Mouse (Mus musculus) kidney, postnatal 14 days (tissue): ENCODE data around the gene Arhgef17.

Experiments used
- DNase-seq: peaks from one replicate; pipeline ENCODE4 v3.0.0; 2022; ENCODE audit warnings: mixed read lengths

The Arhgef17 gene

DNA sequence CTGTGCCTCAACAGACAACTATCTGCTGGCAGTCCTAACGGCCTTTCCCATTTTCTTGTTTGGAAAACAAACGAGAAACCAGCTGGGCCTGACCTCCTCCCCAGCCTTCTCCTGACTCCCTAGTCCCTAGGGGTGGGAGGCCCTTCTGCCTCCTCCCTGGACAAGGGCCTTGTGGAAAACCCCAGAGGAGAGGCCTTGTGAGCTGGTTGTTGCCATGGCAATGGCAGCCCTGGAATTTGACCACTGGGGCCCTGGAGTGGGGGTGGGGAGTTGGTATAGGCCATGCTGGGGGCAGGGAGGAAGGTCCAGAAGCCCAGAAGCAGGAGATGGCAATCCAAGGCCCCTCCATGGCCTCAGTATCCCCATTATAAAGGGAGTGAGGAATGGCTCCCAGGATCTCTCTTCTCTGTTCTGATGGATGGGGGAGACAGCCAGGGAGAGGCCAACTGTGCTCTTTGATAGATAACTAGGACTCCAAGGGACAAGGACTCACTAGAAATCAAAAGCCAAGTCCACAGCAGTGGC, 20.6 kb downstream of the Arhgef17 start:
- DNase-seq, result peak; percentile 87

DNA sequence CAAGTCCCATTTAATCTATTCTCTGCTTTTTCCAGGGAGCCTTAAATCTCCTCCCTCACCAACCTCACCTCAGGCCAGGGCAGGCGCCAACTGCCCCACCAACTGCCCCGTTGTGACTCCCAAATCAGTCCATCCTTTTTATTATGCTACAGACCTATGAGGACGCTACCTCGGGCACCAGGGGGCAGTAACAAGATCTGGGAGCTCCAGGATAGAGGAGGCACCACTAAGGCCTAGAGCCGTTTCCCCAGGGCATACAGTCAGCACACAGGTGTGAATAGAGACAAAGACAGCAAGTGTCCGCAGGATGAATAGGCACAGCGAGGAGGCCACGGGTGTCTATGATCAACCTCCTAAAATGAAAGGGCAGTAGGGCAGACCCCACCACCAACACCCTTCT, 23.3 kb downstream of the Arhgef17 start:
- peak; percentile 69 for DNase-seq

GRCm38 (mm10) chr7:100908061-100908460, 23.8 kb downstream of the Arhgef17 start:
- DNase-seq, result peak; percentile 80

DNA sequence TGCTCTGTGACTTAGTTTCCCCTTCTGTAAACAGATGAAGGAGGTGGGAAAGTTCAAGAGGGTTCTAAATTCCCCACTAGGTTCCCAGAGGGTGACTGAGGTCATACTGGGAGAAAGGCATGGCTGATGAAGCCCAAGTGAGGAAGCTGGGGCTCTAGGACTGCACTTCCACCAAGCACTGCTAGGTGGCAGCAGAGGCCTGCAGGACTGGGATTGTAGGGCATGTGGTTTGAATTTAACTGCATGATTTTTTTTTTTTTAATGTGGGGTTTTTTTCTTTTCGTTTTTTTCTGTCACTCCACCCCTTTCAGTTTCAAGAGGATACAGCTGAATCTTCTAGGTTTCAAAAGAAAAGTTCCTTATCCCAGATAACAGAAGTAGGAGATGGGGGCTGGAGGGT, 24.7 kb downstream of the Arhgef17 start:
- peak; percentile 90 for DNase-seq

DNA sequence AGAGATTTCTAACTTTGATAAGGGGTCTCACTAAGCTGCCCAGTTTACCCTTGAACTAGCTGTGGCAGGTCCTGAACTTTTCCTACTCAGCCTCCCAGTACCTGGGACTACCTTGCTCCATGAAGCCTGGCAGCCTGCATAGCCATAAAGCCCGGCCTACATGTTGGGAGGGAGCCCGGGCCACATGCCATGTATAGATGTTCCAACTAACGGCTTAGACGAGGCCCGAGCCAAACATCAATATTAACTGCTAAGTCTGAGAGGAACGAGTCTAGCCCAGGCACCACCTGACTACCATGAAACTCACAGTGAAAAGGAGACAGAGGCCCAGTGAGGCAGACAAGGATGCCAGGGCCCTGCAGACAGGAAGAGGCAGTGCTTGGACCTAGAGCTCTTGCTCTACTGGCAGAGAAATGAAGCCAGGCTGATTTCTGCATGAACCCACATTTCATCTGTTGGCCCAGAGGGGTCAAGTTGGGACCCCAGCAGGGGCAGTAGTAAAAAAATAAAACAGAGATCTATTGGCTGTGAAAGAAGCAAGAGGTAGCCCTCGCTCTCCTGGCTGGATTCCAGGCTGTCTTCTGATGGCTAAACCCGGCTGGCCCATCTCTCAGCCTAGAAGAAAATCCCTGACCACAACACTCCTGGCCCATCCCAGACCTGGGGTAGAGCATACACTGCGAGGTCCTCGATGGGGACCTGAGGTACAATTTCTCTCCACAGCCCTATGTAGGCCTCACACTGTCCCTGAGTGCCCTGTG, 25.7 kb downstream of the Arhgef17 start:
- no peak for DNase-seq

- DNase-seq, result no peak
These were observed 26.9 kb downstream of the Arhgef17 start for GRCm38 (mm10) chr7:100905037-100905436.

- no peak for DNase-seq
These were observed 27.3 kb downstream of the Arhgef17 start for GRCm38 (mm10) chr7:100904612-100905011.

- DNase-seq, result no peak
These were observed 29.3 kb downstream of the Arhgef17 start for GRCm38 (mm10) chr7:100902451-100903137.

- no peak for DNase-seq
These were observed 34.1 kb downstream of the Arhgef17 start for GRCm38 (mm10) chr7:100897828-100898227.

DNA sequence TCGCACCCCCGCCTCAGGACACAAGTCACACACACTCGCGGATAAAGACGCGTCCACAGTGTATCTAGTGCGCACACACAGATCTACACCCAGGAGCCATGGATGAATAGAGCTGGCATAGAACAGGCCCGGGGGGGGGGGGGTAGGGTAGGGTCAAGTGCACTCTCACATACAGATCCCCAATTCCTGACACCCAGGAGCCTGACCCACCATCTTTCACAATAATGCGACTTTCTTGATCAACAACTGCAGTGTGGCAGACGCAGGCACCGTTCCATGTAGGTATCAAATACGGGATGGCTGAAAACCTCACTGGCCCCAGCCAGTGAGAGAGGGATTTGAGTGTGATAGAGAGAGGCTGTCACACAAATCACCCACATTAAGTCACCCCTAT, 37.1 kb downstream of the Arhgef17 start:
- no peak for DNase-seq

GRCm38 (mm10) chr7:100894057-100894832, 37.7 kb downstream of the Arhgef17 start:
- no peak for DNase-seq

DNA sequence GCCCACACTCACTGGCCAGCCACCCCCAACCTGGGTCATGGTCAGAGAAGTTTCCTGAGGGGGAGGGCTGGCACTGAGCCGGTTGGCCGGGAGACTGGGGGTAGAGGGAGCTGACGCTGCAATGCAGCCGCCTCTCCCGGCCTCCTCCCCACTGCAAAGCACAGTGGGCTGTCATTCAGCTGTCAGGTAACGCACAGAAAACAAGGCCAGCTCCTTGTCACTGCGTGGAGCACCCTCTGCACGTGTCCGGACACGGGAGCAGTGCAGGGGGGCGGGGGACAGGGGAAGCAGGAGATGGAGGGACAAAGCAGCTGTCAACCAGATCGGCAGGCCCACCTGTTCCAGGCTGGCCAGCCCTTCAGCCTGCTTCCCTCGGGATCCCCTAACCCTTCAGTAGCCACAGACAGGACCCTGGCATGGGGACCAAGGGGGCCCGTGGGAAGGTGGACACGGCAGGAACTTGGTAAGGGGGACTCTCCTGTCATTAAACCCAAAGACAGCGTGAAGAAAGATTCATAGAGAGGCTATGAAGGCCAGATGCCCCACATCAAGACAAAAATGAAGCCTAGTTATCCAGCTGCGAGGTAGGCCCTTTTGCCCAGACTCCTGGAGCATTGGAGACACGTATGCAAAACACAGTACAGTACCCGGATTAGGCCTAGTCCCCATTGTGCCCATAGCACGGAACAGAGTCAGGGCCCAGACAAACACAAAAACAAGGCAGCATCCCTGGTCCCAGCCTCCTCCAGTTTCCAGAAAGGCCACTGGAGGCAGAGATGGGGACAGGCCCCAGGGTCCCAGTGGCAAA, 38.5 kb downstream of the Arhgef17 start:
- DNase-seq, result peak; percentile 53

DNA sequence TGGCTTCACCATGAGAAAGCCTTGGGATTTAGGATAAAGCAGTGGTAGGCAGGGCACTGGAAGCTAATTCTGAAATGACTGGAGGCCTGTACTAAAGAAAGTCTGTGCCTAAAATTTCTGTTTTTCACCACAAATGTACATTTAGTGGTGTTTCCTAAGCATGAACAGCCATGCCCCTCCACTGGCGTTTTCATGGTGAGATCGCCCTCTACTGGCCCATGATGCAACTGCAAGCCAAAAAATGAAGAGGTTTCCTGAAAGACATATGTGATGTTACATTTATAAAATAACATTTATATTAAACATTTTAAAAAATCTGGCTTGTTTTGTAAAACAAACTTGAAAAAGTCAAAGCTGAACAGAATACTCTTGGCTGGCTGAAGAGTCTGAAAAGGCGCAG, 45.4 kb downstream of the Arhgef17 start:
- DNase-seq, result peak; percentile 50

DNA sequence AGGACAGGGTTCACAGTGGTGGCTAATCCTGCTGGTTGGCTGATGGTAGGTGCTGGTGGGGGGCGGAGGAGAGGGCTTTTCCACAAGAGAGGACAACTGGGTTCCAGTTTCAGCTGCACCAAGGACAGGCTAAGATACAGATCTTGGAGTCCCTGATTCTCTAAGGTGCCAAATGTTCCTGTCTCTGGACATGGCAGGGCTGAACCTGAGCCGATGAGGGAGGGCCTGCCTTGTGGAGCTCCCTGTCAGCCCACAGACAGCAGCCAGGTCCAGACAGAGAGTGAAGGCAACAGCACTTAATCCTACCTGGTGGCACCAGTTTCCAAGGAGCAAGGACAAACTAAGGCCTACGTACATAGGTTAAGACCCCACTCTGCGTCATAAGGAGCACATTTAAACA, 47.4 kb downstream of the Arhgef17 start:
- DNase-seq, result no peak

DNA sequence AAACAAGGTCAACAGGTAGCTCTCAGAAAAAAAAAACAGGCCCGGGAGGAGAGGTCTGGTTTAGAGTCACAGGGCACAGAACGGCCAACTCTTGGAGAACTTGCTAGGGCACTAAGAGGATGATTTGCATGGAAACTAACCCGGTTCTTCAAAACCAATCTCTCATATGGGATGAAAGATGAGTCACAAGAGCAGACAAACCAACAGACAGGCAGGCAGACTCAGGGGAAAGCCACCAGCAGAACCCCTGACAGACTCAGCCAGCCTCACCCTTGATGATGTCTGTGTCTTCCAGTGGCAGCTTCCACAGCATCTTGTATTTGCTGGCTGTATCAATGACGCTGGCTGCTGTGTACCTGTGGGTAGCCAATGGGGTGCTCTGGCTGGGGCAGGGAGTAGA, 50.0 kb downstream of the Arhgef17 start:
- DNase-seq, result no peak

- no peak for DNase-seq
These were observed 50.4 kb downstream of the Arhgef17 start for GRCm38 (mm10) chr7:100881531-100881930.

GRCm38 (mm10) chr7:100879595-100879994, 52.3 kb downstream of the Arhgef17 start:
- DNase-seq, result peak; percentile 80

DNA sequence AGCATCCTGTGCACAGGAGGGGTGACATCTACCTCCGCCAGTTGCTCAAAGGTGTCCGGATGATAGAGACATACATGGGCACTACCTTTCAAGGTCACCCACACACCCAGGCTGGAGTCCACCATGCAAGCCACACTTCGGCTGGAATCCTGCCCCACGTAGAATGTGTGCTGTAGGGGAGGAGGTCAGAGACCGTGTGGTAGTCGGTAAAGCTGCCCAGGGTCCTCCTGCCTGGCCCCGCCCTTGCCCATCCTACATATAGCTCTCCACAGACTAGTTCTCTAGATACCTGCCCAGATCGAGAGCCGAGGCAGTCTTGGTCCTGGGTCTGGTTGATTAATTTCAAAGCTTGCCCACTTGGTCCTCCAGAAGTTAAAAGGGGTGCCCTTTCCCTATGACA, 55.1 kb downstream of the Arhgef17 start:
- no peak for DNase-seq

DNA sequence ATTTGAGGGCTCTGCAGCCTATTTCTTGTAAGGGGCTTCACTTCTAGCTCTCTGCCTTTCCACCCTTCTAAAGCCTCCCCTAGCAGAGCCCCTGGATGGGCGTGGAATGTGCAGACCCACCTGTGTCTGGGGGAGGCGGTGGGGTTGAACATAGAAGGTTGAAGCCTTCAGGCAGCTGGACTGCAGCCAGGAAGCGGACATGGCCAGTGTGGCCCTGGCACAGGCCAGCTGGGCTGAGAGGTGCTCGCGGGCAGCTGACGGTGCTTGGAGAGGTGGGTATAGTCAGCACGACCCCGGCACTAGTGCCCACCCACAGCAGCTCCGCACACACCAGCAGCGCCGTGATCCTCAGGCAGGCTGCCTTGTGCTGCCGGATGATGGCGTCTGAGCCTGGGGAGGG, 55.6 kb downstream of the Arhgef17 start:
- DNase-seq, result no peak

DNA sequence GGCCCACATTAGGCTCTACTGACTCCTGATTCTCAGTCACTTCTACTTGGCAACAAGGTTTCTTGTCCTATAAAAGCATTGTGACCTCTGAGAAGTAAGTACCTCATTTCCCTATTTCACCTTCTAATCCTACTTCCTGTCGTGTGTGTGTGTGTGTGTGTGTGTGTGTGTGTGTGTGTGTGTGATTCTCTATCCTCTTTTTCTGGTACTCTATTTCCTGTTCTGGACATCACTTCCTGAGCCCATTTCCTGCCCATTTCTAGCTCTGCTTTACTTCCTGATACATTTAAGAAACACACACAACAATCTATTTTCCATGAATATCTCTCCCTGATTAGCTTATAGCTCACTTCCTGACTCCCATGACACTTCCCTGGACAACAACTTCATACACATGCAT, 56.1 kb downstream of the Arhgef17 start:
- no peak for DNase-seq

- no peak for DNase-seq
These were observed 58.7 kb downstream of the Arhgef17 start for GRCm38 (mm10) chr7:100873197-100873596.

GRCm38 (mm10) chr7:100871892-100872291, 60.0 kb downstream of the Arhgef17 start:
- peak; percentile 60 for DNase-seq

DNA sequence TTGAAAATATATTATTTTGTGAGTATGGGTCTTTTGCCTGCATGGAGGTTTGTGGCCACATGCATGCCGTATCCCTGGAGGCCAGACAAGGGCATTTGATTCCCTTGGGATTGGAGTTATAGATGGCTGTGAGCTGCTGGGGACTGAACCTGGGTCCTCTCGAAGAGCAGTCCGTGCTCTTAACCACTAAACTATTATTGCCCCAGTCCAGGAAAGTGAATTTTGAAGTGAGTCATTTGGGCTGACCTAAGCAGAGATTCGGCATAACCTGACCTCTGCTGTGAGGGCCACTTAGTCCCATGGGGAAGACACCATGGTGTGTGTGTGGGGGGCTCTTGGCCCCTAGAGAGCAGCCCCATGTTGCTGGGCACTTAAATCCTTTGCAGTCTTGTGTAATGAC, 60.6 kb downstream of the Arhgef17 start:
- DNase-seq, result no peak
